Mouse (Mus musculus): ENCODE results near the gene Kirrel2. TPM values are rescaled to one million over a fixed set of nuclear protein-coding genes. Genes with fewer than 3 reads are reported as not detected.

Kirrel2 gene
- polyA plus RNA-seq, 1 experiment from 2014 or later, result 1.1 TPM

GRCm38 (mm10) chr7:30421890-30422435 lies 35.5 kb downstream of the Kirrel2 start:
- Histone ChIP-seq H3K4me3 (ENCODE audit: low read length) (peak overlapping the region; percentile 63), H3K9ac (ENCODE audit: low read depth, low read length) (peak overlapping the region; percentile 59), H3K27me3 (replicated peaks; ENCODE audit: control insufficient read depth, insufficient read depth, low read length) (no peaks in the 10 kb centered on the region), H3K4me1 (ENCODE audit: control insufficient read depth, insufficient read depth, low read length) (peaks cover 9% of the 10 kb centered on the region; the same call in 1 of the 2 replicates), H3K9me3 (ENCODE audit: control insufficient read depth, low read length) (no peaks in the 10 kb centered on the region), H3K36me3 (ENCODE audit: control insufficient read depth, insufficient read depth, low read length) (peaks cover 6% of the 10 kb centered on the region), H3K4me2 (ENCODE audit: low read depth, low read length) (peak overlapping the region; percentile 90), H3K27ac (ENCODE audit: low read length) (peak overlapping the region; percentile 54)
- under 1% methylated on average over 45 of the region's 45 CpGs for WGBS
- peak; percentile 84 for ATAC-seq

DNA sequence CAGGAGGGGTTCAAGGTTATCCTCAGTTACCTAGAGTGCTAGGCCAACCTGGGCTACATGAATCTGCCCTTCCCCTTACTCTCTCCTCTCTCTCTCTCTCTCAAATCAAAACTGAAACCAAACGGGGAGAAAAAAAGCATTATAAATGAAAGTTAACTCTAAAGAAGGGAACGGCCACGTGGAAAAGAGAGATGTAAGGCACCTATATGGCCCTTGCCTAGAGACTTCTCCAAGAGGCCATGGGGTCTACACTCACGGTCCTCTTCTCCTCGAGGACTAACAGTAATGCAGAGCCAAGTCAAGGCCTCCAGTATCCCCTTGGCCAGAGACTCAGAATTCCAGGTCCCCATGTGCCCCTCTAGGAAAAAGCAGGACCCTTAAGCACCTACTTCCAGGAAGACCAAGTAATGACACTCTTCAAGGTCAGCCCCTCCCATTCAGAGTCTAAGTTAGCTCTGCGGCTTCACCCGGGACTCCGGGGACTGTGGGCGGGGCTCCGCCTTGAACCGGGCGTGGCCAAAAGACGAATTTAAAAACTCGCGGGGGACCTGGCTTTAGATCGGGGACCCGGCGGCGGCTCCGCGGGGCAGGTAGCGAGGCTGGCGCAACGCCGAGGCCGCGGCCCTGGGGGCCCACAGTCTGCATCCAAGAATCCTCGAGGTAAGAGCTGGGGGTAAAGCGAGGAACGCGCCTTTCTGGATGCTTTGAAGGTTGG lies 36.2 kb downstream of the Kirrel2 start, which contains the start of gene Nfkbid:
Gene Nfkbid (plus strand): TSS at position 558 of the 715 bp plus-strand sequence.
- peak within 1 kb of the TSS; percentile 63 for H3K4me3 ChIP-seq (ENCODE audit: low read length)
- peak; percentile 66 for ATAC-seq
- H3K27me3 ChIP-seq (replicated peaks; ENCODE audit: control insufficient read depth, insufficient read depth, low read length), result no peaks in the 10 kb centered on the region
- H3K4me2 ChIP-seq (ENCODE audit: low read depth, low read length), result peak within 1 kb of the TSS; percentile 90
- 8% methylated on average over 31 of the region's 31 CpGs for WGBS
- H3K36me3 ChIP-seq (ENCODE audit: control insufficient read depth, insufficient read depth, low read length), result peaks cover 6% of the 10 kb centered on the region; the same call in 1 of the 2 replicates
- H3K9ac ChIP-seq (ENCODE audit: low read depth, low read length), result peak within 1 kb of the TSS; percentile 59
- H3K4me1 ChIP-seq (ENCODE audit: control insufficient read depth, insufficient read depth, low read length), result peaks cover 9% of the 10 kb centered on the region; the same call in 1 of the 2 replicates
- H3K27ac ChIP-seq (ENCODE audit: low read length), result peak within 1 kb of the TSS; percentile 54
- no peaks in the 10 kb centered on the region for H3K9me3 ChIP-seq (ENCODE audit: control insufficient read depth, low read length)

- no peaks in the 10 kb centered on the region for H3K27me3 ChIP-seq (replicated peaks; ENCODE audit: control insufficient read depth, insufficient read depth, low read length)
- H3K4me2 ChIP-seq (ENCODE audit: low read depth, low read length), result no peak overlapping the region
- H3K36me3 ChIP-seq (ENCODE audit: control insufficient read depth, insufficient read depth, low read length), result peaks cover 1% of the 10 kb centered on the region; the same call in 1 of the 2 replicates
- H3K9ac ChIP-seq (ENCODE audit: low read depth, low read length), result no peak overlapping the region
- no peaks in the 10 kb centered on the region for H3K9me3 ChIP-seq (ENCODE audit: control insufficient read depth, low read length)
- H3K4me3 ChIP-seq (ENCODE audit: low read length), result no peak overlapping the region
- H3K4me1 ChIP-seq (ENCODE audit: control insufficient read depth, insufficient read depth, low read length), result peaks cover 9% of the 10 kb centered on the region; the same call in 1 of the 2 replicates
- ATAC-seq, result no peak
- 76% methylated on average over 3 of the region's 3 CpGs for WGBS
- no peak overlapping the region for H3K27ac ChIP-seq (ENCODE audit: low read length)
Observed at GRCm38 (mm10) chr7:30420673-30421072, 36.8 kb downstream of the Kirrel2 start.

DNA sequence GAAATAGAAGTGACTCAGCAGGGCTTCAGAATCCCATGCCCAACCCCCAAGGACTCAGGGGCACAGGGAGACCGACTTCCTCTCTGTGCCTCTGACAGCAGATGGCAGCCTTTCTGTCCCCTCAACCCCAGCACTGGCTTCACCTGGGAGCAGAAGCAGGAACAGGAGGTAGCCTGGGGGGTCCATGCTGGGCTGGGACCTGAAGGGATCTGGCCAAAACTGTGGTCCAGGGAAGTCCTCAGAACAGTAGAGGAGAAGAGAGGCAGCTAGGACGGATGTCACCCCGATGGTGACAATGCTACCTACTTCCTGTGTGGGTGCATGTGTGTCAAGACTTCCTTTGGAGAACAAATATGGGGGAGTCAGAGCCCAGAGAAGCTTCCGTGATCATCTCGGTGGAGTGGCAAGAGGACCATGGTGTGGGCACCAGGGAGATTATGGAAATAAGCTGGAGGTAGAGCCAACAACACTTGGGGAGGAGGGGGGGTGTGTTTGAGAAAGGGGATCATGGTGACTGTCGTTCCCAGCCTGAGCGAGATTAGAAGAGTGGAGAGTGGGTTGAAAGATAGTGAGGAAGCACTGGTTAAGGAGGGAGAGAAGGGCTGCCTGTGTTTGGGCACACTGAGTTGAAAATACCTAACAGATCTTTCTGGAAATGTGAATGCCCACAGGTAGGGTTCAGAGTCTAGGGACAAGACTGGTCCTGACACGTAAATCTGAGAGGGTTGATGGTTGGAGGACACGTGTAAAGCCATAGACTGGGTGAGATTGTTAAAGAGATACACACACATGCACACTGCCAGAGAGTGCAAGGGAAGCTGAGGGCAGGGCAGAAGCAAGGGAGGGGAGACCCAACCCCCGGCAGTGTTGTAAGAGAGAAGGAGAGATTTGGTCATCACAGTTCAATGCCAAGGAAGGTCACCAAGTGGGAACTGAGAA lies 37.7 kb downstream of the Kirrel2 start, which contains the start of gene Hcst:
Gene Hcst (minus strand): TSS at position 294 of the 939 bp plus-strand sequence.
- WGBS, result 64% methylated on average over 10 of the region's 10 CpGs
- Histone ChIP-seq H3K4me3 (ENCODE audit: low read length) (no peak within 1 kb of the TSS), H3K27me3 (replicated peaks; ENCODE audit: control insufficient read depth, insufficient read depth, low read length) (no peaks in the 10 kb centered on the region), H3K9me3 (ENCODE audit: control insufficient read depth, low read length) (no peaks in the 10 kb centered on the region), H3K27ac (ENCODE audit: low read length) (no peak within 1 kb of the TSS), H3K4me1 (ENCODE audit: control insufficient read depth, insufficient read depth, low read length) (peaks cover 9% of the 10 kb centered on the region; the same call in 1 of the 2 replicates), H3K36me3 (ENCODE audit: control insufficient read depth, insufficient read depth, low read length) (no peaks in the 10 kb centered on the region), H3K9ac (ENCODE audit: low read depth, low read length) (no peak within 1 kb of the TSS), H3K4me2 (ENCODE audit: low read depth, low read length) (no peak within 1 kb of the TSS)
- no peak for ATAC-seq

- no peak overlapping the region for H3K27ac ChIP-seq (ENCODE audit: low read length)
- H3K4me3 ChIP-seq (ENCODE audit: low read length), result no peak overlapping the region
- H3K4me1 ChIP-seq (ENCODE audit: control insufficient read depth, insufficient read depth, low read length), result peaks cover 7% of the 10 kb centered on the region; the same call in 1 of the 2 replicates
- H3K36me3 ChIP-seq (ENCODE audit: control insufficient read depth, insufficient read depth, low read length), result no peaks in the 10 kb centered on the region
- H3K9ac ChIP-seq (ENCODE audit: low read depth, low read length), result no peak overlapping the region
- H3K27me3 ChIP-seq (replicated peaks; ENCODE audit: control insufficient read depth, insufficient read depth, low read length), result no peaks in the 10 kb centered on the region
- WGBS, result 63% methylated on average over 9 of the region's 9 CpGs
- no peaks in the 10 kb centered on the region for H3K9me3 ChIP-seq (ENCODE audit: control insufficient read depth, low read length)
- ATAC-seq, result no peak
- no peak overlapping the region for H3K4me2 ChIP-seq (ENCODE audit: low read depth, low read length)
Observed at GRCm38 (mm10) chr7:30417856-30418255, 39.6 kb downstream of the Kirrel2 start.

DNA sequence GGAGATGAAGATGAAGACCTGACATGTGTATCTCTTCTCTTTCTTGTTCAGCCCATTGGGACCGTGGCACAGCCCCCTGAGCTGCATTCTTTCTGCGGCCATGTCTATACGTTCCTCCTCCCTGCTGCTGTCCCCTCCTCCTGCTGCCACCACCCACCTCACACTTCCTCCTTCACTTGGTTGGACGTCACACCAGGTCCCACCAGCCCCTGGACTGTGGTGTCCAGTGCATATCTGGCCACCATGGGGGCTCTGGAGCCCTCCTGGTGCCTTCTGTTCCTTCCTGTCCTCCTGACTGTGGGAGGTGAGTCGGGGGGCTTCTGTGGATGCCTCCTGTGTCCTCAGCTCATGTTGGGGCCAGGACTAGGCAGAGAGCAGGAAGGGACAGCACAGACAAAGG lies 43.9 kb downstream of the Kirrel2 start, which contains the start of gene Tyrobp:
Gene Tyrobp (plus strand): TSS at position 165 of the 400 bp plus-strand sequence.
- Histone ChIP-seq H3K4me3 (ENCODE audit: low read length) (no peak within 1 kb of the TSS), H3K36me3 (ENCODE audit: control insufficient read depth, insufficient read depth, low read length) (no peaks in the 10 kb centered on the region), H3K4me2 (ENCODE audit: low read depth, low read length) (no peak within 1 kb of the TSS), H3K27ac (ENCODE audit: low read length) (no peak within 1 kb of the TSS), H3K4me1 (ENCODE audit: control insufficient read depth, insufficient read depth, low read length) (no peaks in the 10 kb centered on the region), H3K27me3 (replicated peaks; ENCODE audit: control insufficient read depth, insufficient read depth, low read length) (no peaks in the 10 kb centered on the region), H3K9ac (ENCODE audit: low read depth, low read length) (0 out of 2 replicates have a peak within 1 kb of the TSS, but pooled peaks have one; percentile 21), H3K9me3 (ENCODE audit: control insufficient read depth, low read length) (no peaks in the 10 kb centered on the region)
- no peak for ATAC-seq
- WGBS, result 63% methylated on average over 5 of the region's 5 CpGs

DNA sequence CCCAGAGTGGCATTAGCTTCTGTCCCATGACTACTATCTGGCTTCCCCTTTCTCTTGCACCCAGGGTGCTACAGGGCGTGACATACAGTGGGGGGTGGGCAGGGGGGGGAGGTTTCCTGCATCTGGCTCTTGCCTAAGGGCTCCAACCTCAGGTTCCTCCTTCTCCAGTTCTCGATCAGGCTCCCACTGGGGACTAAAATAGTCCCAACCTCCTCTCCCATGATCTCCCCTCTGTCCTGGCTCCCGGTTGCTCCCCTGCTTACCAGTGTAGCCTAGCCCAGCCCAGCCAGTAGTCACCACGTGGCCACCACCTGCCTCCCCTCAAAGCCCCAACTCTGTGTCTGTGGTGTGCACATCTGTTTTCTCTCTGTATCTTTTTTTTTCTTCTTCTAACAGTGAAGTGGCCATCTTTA lies 44.7 kb downstream of the Kirrel2 start:
- H3K9me3 ChIP-seq (ENCODE audit: control insufficient read depth, low read length), result no peaks in the 10 kb centered on the region
- no peak overlapping the region for H3K9ac ChIP-seq (ENCODE audit: low read depth, low read length)
- no peak overlapping the region for H3K27ac ChIP-seq (ENCODE audit: low read length)
- H3K36me3 ChIP-seq (ENCODE audit: control insufficient read depth, insufficient read depth, low read length), result no peaks in the 10 kb centered on the region
- no peak overlapping the region for H3K4me3 ChIP-seq (ENCODE audit: low read length)
- H3K4me2 ChIP-seq (ENCODE audit: low read depth, low read length), result no peak overlapping the region
- 59% methylated on average over 4 of the region's 4 CpGs for WGBS
- no peaks in the 10 kb centered on the region for H3K4me1 ChIP-seq (ENCODE audit: control insufficient read depth, insufficient read depth, low read length)
- H3K27me3 ChIP-seq (replicated peaks; ENCODE audit: control insufficient read depth, insufficient read depth, low read length), result no peaks in the 10 kb centered on the region
- no peak for ATAC-seq

DNA sequence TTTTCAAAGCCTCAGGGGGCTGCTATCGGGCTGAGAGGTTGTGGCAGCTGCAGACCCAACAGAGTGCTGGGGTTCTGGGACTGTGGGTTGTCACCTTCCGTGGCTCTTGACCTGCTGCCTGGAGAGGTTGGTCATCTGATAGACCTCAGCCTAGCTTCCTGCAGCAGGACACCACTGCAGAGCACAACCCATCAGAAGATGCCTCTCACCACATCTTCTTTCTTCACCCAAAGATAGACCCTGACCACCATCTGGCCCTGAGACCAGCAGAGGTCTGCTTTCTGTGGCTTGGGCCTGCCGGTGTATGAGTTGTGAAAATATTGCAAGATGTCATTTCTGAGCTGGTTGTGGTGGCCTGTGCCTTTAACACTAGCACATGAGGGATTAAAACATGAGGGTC lies 46.5 kb downstream of the Kirrel2 start:
- H3K4me2 ChIP-seq (ENCODE audit: low read depth, low read length), result no peak overlapping the region
- H3K4me1 ChIP-seq (ENCODE audit: control insufficient read depth, insufficient read depth, low read length), result no peaks in the 10 kb centered on the region
- ATAC-seq, result no peak
- H3K9ac ChIP-seq (ENCODE audit: low read depth, low read length), result no peak overlapping the region
- no peaks in the 10 kb centered on the region for H3K9me3 ChIP-seq (ENCODE audit: control insufficient read depth, low read length)
- no peaks in the 10 kb centered on the region for H3K36me3 ChIP-seq (ENCODE audit: control insufficient read depth, insufficient read depth, low read length)
- 82% methylated on average over 3 of the region's 3 CpGs for WGBS
- no peak overlapping the region for H3K4me3 ChIP-seq (ENCODE audit: low read length)
- no peak overlapping the region for H3K27ac ChIP-seq (ENCODE audit: low read length)
- no peaks in the 10 kb centered on the region for H3K27me3 ChIP-seq (replicated peaks; ENCODE audit: control insufficient read depth, insufficient read depth, low read length)

DNA sequence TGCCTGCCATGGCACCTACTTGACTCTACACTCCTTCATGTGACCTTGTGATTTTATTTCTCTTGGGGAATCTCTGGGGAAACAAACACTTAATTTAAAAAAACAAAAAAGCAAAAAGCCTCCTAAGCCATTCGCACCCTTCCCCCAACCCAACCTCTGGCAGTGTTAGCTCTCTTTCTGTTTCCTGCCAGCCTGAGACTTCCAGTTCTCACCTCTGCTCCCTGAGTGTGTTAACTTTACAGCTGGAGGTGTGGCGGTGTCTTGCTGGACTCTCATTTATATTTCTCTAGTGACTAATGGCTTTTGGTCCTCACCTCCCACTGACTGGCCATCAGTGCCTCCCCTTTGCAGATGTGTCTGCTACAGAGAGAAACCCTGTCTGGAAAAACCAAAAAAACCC lies 47.7 kb downstream of the Kirrel2 start:
- ATAC-seq, result no peak
- H3K9ac ChIP-seq (ENCODE audit: low read depth, low read length), result no peak overlapping the region
- no peak overlapping the region for H3K27ac ChIP-seq (ENCODE audit: low read length)
- 48% methylated on average over 2 of the region's 2 CpGs for WGBS
- no peak overlapping the region for H3K4me3 ChIP-seq (ENCODE audit: low read length)
- no peaks in the 10 kb centered on the region for H3K36me3 ChIP-seq (ENCODE audit: control insufficient read depth, insufficient read depth, low read length)
- no peaks in the 10 kb centered on the region for H3K4me1 ChIP-seq (ENCODE audit: control insufficient read depth, insufficient read depth, low read length)
- no peak overlapping the region for H3K4me2 ChIP-seq (ENCODE audit: low read depth, low read length)
- no peaks in the 10 kb centered on the region for H3K9me3 ChIP-seq (ENCODE audit: control insufficient read depth, low read length)
- no peaks in the 10 kb centered on the region for H3K27me3 ChIP-seq (replicated peaks; ENCODE audit: control insufficient read depth, insufficient read depth, low read length)
